8 mouse cellular contexts compared by ENCODE assay signal in the genomic region with DNA sequence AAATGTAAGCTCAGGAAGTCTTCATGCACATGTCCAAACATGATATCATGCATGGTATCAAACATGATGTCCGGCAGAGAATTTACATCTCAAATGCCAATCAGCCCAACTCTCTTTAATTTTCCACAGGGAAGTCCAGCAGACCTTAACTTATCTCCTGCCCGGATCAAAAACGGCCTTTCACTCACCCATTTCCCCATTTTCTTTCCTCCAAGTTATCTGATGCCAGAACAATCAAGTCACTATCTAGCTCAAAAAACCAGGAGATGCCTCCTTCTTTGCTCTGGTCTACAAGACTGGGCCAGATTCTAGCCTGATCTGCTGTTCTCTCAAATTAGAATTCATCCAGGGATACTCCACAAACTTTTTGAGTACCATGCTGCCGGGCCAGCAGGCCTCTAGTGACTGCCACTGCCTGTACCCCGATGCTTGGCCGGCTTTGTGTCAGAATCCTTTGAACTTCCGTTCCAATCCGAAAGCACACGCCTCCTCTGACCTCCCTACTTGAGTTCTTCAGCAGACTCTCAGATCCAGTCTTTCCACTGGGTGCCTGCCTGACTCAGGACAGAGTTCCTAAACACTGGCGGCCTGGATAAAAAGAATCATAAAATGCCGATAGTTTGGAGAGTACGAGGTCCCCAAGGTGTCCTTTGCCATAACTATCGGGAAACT. TPM values are rescaled to one million over a fixed set of nuclear protein-coding genes. Genes with fewer than 3 reads are reported as not detected.
A peak's percentile ranks its signal among the peaks of the same experiment; 100 is the strongest.
DNase-seq lines count a peak whose midpoint lies in the region; ATAC-seq and TF ChIP-seq lines count a peak whose summit lies in the region.

No protein-coding gene starts in this region.

- peaks cover 39% of the 10 kb centered on the region for H3K4me1 ChIP-seq in hindbrain, embryonic 16.5 days (ENCODE audit: control insufficient read depth, insufficient read depth, low read depth, low read length)
- H3K4me1 ChIP-seq in liver, embryonic 13.5 days (replicated peaks) = peaks cover 49% of the 10 kb centered on the region

- no peaks in the 10 kb centered on the region for H3K27me3 ChIP-seq in hindbrain, embryonic 16.5 days (replicated peaks; ENCODE audit: control insufficient read depth, insufficient read depth, low read length)
- peaks cover 56% of the 10 kb centered on the region for H3K27me3 ChIP-seq in liver, embryonic 13.5 days

- intact Hi-C loops in left cerebral cortex, adult 2 months (cut with DNase I) = loop anchor here (2.0 kb wide), 1 partner anchor 47 kb away; no protein-coding TSS in a partner anchor

- no peak for TF ChIP-seq CTCF in left cerebral cortex, adult 2 months (IDR thresholded peaks at IDR 0.05)

- peak overlapping the region; percentile 85 for H3K4me2 ChIP-seq in hindbrain, embryonic 16.5 days (ENCODE audit: low read length)
- peak overlapping the region; percentile 100 for H3K4me2 ChIP-seq in liver, embryonic 13.5 days

- WGBS in hindbrain, embryonic 16.5 days = 14% methylated on average over 13 of the region's 13 CpGs
- WGBS in liver, embryonic 13.5 days (ENCODE audit: insufficient replicate concordance) = 11% methylated on average over 13 of the region's 13 CpGs

- H3K9me3 ChIP-seq in hindbrain, embryonic 16.5 days (ENCODE audit: control insufficient read depth, low read length) = no peaks in the 10 kb centered on the region
- no peaks in the 10 kb centered on the region for H3K9me3 ChIP-seq in liver, embryonic 13.5 days (replicated peaks)

- H3K27ac ChIP-seq in left cerebral cortex, adult 2 months = peak overlapping the region; percentile 88
- peak overlapping the region; percentile 85 for H3K27ac ChIP-seq in hindbrain, embryonic 16.5 days (ENCODE audit: low read depth, low read length)
- peak overlapping the region; percentile 24; the same call in 1 of the 2 replicates for H3K27ac ChIP-seq in liver, embryonic 13.5 days

- no peak for DNase-seq in left cerebral cortex, adult 2 months (ENCODE audit: extremely low spot score in 1 of 2, low spot score in 2 of 2)
- no peak for DNase-seq in left cerebral cortex, adult 8-10 months (ENCODE audit: low spot score in 2 of 2)
- peak; percentile 51 for DNase-seq in adrenal gland, postnatal 25 days
- DNase-seq in forelimb bud, embryonic 11.5 days (ENCODE audit: low read depth, low spot score) = peak; percentile 76
- no peak for DNase-seq in liver, embryonic 13.5 days
- peak; percentile 67 for DNase-seq in neural tube, embryonic 10.5 days (ENCODE audit: extremely low spot score, low spot score)
- no peak for DNase-seq in left cerebral cortex, adult 11 months (ENCODE audit: low spot score)

- peak overlapping the region; percentile 68 for H3K9ac ChIP-seq in hindbrain, embryonic 16.5 days (ENCODE audit: low read depth, low read length)
- H3K9ac ChIP-seq in liver, embryonic 13.5 days = peak overlapping the region; percentile 69

- H3K36me3 ChIP-seq in hindbrain, embryonic 16.5 days (ENCODE audit: control insufficient read depth, insufficient read depth, low read length) = no peaks in the 10 kb centered on the region
- no peaks in the 10 kb centered on the region for H3K36me3 ChIP-seq in liver, embryonic 13.5 days

- ATAC-seq in hindbrain, embryonic 16.5 days = no peak
- ATAC-seq in liver, embryonic 13.5 days (ENCODE audit: low read depth) = no peak

- H3K4me3 ChIP-seq in left cerebral cortex, adult 2 months = peak overlapping the region; percentile 94
- peak overlapping the region; percentile 88 for H3K4me3 ChIP-seq in hindbrain, embryonic 16.5 days (ENCODE audit: low read length)
- H3K4me3 ChIP-seq in liver, embryonic 13.5 days (replicated peaks) = peak overlapping the region; percentile 79

RNA-seq across cellular contexts. Expression of gene Fam102a, which starts 0.9 kb away (rescaled TPM):
- 10 to 100 TPM; 61.1 to 64.8 TPM for total RNA-seq in left cerebral cortex, adult 2 months (2021)
- 10 to 100 TPM; 69.0 to 78.6 (median 70.5) TPM for total RNA-seq in left cerebral cortex, adult 8-10 months (2022)
- total RNA-seq in adrenal gland, postnatal 25 days (2021) = 32.3 and 35.5 TPM in 2 replicates
- 7.3 and 7.9 TPM in 2 replicates for polyA plus RNA-seq in hindbrain, embryonic 16.5 days (2015; fragmentation: Nextera tagmentation; extraction: Ambion mirVana)
- 1.0 and 1.1 TPM in 2 replicates for polyA plus RNA-seq in liver, embryonic 13.5 days (2015; fragmentation: Nextera tagmentation; extraction: Ambion mirVana)

RNA-seq across cellular contexts. Expression of gene Dpm2, which starts 36.5 kb away (rescaled TPM):
- 10 to 100 TPM; 79.4 to 82.6 TPM for total RNA-seq in left cerebral cortex, adult 2 months (2021)
- total RNA-seq in left cerebral cortex, adult 8-10 months (2022) = 10 to 100 TPM; 71.2 to 78.7 (median 72.8) TPM
- total RNA-seq in adrenal gland, postnatal 25 days (2021) = 63.7 and 66.8 TPM in 2 replicates
- polyA plus RNA-seq in hindbrain, embryonic 16.5 days (2015; fragmentation: Nextera tagmentation; extraction: Ambion mirVana) = 142 and 150 TPM in 2 replicates
- 60.4 and 64.2 TPM in 2 replicates for polyA plus RNA-seq in liver, embryonic 13.5 days (2015; fragmentation: Nextera tagmentation; extraction: Ambion mirVana)

RNA-seq across cellular contexts. Expression of gene Pip5kl1, which starts 40.4 kb away (rescaled TPM):
- 10 to 100 TPM; 10.1 to 14.1 TPM for total RNA-seq in left cerebral cortex, adult 2 months (2021)
- total RNA-seq in left cerebral cortex, adult 8-10 months (2022) = 10 to 100 TPM in 2 of 4 experiments, 1 to 10 TPM in 2; 9.3 to 11.0 (median 10.0) TPM
- not detected in 2 replicates for total RNA-seq in adrenal gland, postnatal 25 days (2021)
- polyA plus RNA-seq in hindbrain, embryonic 16.5 days (2015; fragmentation: Nextera tagmentation; extraction: Ambion mirVana) = 16.9 and 20.4 TPM in 2 replicates
- 0.10 TPM in 1 of 2 replicates, not detected in the other for polyA plus RNA-seq in liver, embryonic 13.5 days (2015; fragmentation: Nextera tagmentation; extraction: Ambion mirVana)

RNA-seq across cellular contexts. Expression of gene 9430097D07Rik, which starts 41.3 kb away (rescaled TPM):
- total RNA-seq in left cerebral cortex, adult 2 months (2021) = 1 to 10 TPM in 1 of 2 experiments, under 1 TPM in 1; 0.75 to 1.1 TPM
- total RNA-seq in left cerebral cortex, adult 8-10 months (2022) = 1 to 10 TPM in 2 of 4 experiments, under 1 TPM in 2; 0.84 to 2.4 (median 1.1) TPM
- total RNA-seq in adrenal gland, postnatal 25 days (2021) = not detected in 2 replicates
- 0.72 and 1.6 TPM in 2 replicates for polyA plus RNA-seq in hindbrain, embryonic 16.5 days (2015; fragmentation: Nextera tagmentation; extraction: Ambion mirVana)
- polyA plus RNA-seq in liver, embryonic 13.5 days (2015; fragmentation: Nextera tagmentation; extraction: Ambion mirVana) = not detected in 2 replicates

RNA-seq across cellular contexts. Expression of gene St6galnac4, which starts 52.7 kb away (rescaled TPM):
- 10 to 100 TPM; 37.2 to 38.0 TPM for total RNA-seq in left cerebral cortex, adult 2 months (2021)
- 10 to 100 TPM; 33.9 to 36.5 (median 34.8) TPM for total RNA-seq in left cerebral cortex, adult 8-10 months (2022)
- total RNA-seq in adrenal gland, postnatal 25 days (2021) = 8.8 and 9.4 TPM in 2 replicates
- polyA plus RNA-seq in hindbrain, embryonic 16.5 days (2015; fragmentation: Nextera tagmentation; extraction: Ambion mirVana) = 49.6 and 54.3 TPM in 2 replicates
- polyA plus RNA-seq in liver, embryonic 13.5 days (2015; fragmentation: Nextera tagmentation; extraction: Ambion mirVana) = 13.5 and 14.1 TPM in 2 replicates

Comparison
In these comparisons a context has a peak if more than half of its experiments do, and no peak if none do; other contexts are left out.
1. DNase-seq: peak in adrenal gland, postnatal 25 days (single experiment), forelimb bud, embryonic 11.5 days (single experiment) and neural tube, embryonic 10.5 days (single experiment); none in left cerebral cortex, adult 2 months (0 of 2), left cerebral cortex, adult 8-10 months (0 of 2), liver, embryonic 13.5 days (single experiment) and left cerebral cortex, adult 11 months (single experiment).
2. H3K27ac ChIP-seq: peak in every context shown above with its lines; median percentile 88 in left cerebral cortex, adult 2 months; 85 in hindbrain, embryonic 16.5 days; 24 in liver, embryonic 13.5 days.
3. Peak in every context shown above with its lines, with median percentiles within 50 percentile points of each other: H3K4me3 ChIP-seq.